Mouse (Mus musculus): ENCODE measurements around the gene Chtop. TPM values are rescaled to one million over a fixed set of nuclear protein-coding genes. Genes with fewer than 3 reads are reported as not detected.

The Chtop gene
- 74.9 and 87.8 TPM in 2 replicates for polyA plus RNA-seq (2015; fragmentation: Nextera tagmentation; extraction: Ambion mirVana)

GRCm38 (mm10) chr3:90508950-90509746 lies at the start of gene Chtop:
TSS of gene Chtop (minus strand) at chr3:90509498.

GRCm38 (mm10) chr3:90537141-90537904 lies 28.0 kb upstream of the Chtop start, which contains the start of gene S100a16:
TSS of gene S100a16 (plus strand) at chr3:90537254.

GRCm38 (mm10) chr3:90526580-90526979 lies 17.3 kb upstream of the Chtop start, which contains the start of gene S100a14:
TSS of gene S100a14 (plus strand) at chr3:90526856.

GRCm38 (mm10) chr3:90513796-90514590 lies 4.7 kb upstream of the Chtop start, which contains the start of the genes S100a1 and S100a13:
TSS of gene S100a1 (minus strand) at chr3:90514392.
TSS of gene S100a13 (plus strand) at chr3:90514435.

GRCm38 (mm10) chr3:90490696-90491256 lies 18.5 kb downstream of the Chtop start, which contains the start of gene Snapin:
TSS of gene Snapin (minus strand) at chr3:90491033.

GRCm38 (mm10) chr3:90475831-90476611 lies 33.3 kb downstream of the Chtop start, which contains the start of gene Ilf2:
TSS of gene Ilf2 (plus strand) at chr3:90476126.

GRCm38 (mm10) chr3:90465686-90466310 lies 43.5 kb downstream of the Chtop start, which contains the start of gene Npr1:
TSS of gene Npr1 (minus strand) at chr3:90465866.

Other genes starting within 250 kb of the Chtop start
- gene Dennd4b, start 244.3 kb downstream of the Chtop start, polyA plus RNA-seq (2015; fragmentation: Nextera tagmentation; extraction: Ambion mirVana) = 2.0 and 2.4 TPM in 2 replicates
- 6.1 and 9.7 TPM in 2 replicates for gene Gatad2b, start 216.3 kb downstream of the Chtop start, polyA plus RNA-seq (2015; fragmentation: Nextera tagmentation; extraction: Ambion mirVana)
- 43.2 and 97.6 TPM in 2 replicates for gene Slc27a3, start 119.6 kb downstream of the Chtop start, polyA plus RNA-seq (2015; fragmentation: Nextera tagmentation; extraction: Ambion mirVana)
- 15.3 and 25.4 TPM in 2 replicates for gene Ints3, start 75.9 kb downstream of the Chtop start, polyA plus RNA-seq (2015; fragmentation: Nextera tagmentation; extraction: Ambion mirVana)
- 20.6 and 53.8 TPM in 2 replicates for gene Npr1, start 43.6 kb downstream of the Chtop start, polyA plus RNA-seq (2015; fragmentation: Nextera tagmentation; extraction: Ambion mirVana)
- 77.1 and 81.3 TPM in 2 replicates for gene Ilf2, start 33.4 kb downstream of the Chtop start, polyA plus RNA-seq (2015; fragmentation: Nextera tagmentation; extraction: Ambion mirVana)
- 90.4 and 135 TPM in 2 replicates for gene Snapin, start 18.5 kb downstream of the Chtop start, polyA plus RNA-seq (2015; fragmentation: Nextera tagmentation; extraction: Ambion mirVana)
- gene S100a1, start 4.9 kb upstream of the Chtop start, polyA plus RNA-seq (2015; fragmentation: Nextera tagmentation; extraction: Ambion mirVana) = 127 and 178 TPM in 2 replicates
- gene S100a13, start 4.9 kb upstream of the Chtop start, polyA plus RNA-seq (2015; fragmentation: Nextera tagmentation; extraction: Ambion mirVana) = 73.1 and 107 TPM in 2 replicates
- 0.50 and 0.77 TPM in 2 replicates for gene S100a14, start 17.4 kb upstream of the Chtop start, polyA plus RNA-seq (2015; fragmentation: Nextera tagmentation; extraction: Ambion mirVana)
- 126 and 159 TPM in 2 replicates for gene S100a16, start 27.8 kb upstream of the Chtop start, polyA plus RNA-seq (2015; fragmentation: Nextera tagmentation; extraction: Ambion mirVana)
- gene S100a3, start 51.1 kb upstream of the Chtop start, polyA plus RNA-seq (2015; fragmentation: Nextera tagmentation; extraction: Ambion mirVana) = 0.11 and 0.14 TPM in 2 replicates
- gene S100a2, start 80.7 kb upstream of the Chtop start, polyA plus RNA-seq (2015; fragmentation: Nextera tagmentation; extraction: Ambion mirVana) = not detected in 2 replicates
- gene Gm42674, start 92.4 kb upstream of the Chtop start, polyA plus RNA-seq (2015; fragmentation: Nextera tagmentation; extraction: Ambion mirVana) = not detected in 2 replicates
- 18.8 and 23.1 TPM in 2 replicates for gene S100a4, start 94.3 kb upstream of the Chtop start, polyA plus RNA-seq (2015; fragmentation: Nextera tagmentation; extraction: Ambion mirVana)
- gene S100a5, start 99.0 kb upstream of the Chtop start, polyA plus RNA-seq (2015; fragmentation: Nextera tagmentation; extraction: Ambion mirVana) = not detected in 2 replicates
- 423 and 740 TPM in 2 replicates for gene S100a6, start 103.4 kb upstream of the Chtop start, polyA plus RNA-seq (2015; fragmentation: Nextera tagmentation; extraction: Ambion mirVana)
- gene S100a7a, start 144.5 kb upstream of the Chtop start, polyA plus RNA-seq (2015; fragmentation: Nextera tagmentation; extraction: Ambion mirVana) = 0.10 and 0.22 TPM in 2 replicates
- gene S100a8, start 159.5 kb upstream of the Chtop start, polyA plus RNA-seq (2015; fragmentation: Nextera tagmentation; extraction: Ambion mirVana) = 251 and 562 TPM in 2 replicates
- gene S100a9, start 186.2 kb upstream of the Chtop start, polyA plus RNA-seq (2015; fragmentation: Nextera tagmentation; extraction: Ambion mirVana) = 163 and 345 TPM in 2 replicates
- gene Pglyrp4, start 217.4 kb upstream of the Chtop start, polyA plus RNA-seq (2015; fragmentation: Nextera tagmentation; extraction: Ambion mirVana) = not detected in 2 replicates